Mouse (Mus musculus) kidney, embryonic 14.5 days (tissue): Measurements from ENCODE around the gene A530064D06Rik. TPM values are rescaled to one million over a fixed set of nuclear protein-coding genes. Genes with fewer than 3 reads are reported as not detected.

ENCODE experiments used
- ATAC-seq: fragments of 200-750 bp; cut with Nextera tagmentation; 2 replicates; pipeline ENCODE4 v1.8.0; 2017; ENCODE audit warnings: moderate number of reproducible peaks, mild to moderate bottlenecking, moderate TSS enrichment, moderate library complexity; ENCODE audit not compliant: low FRiP score, low TSS enrichment
- H3K27ac ChIP-seq: fragments of 300-500 bp; sonication (generic); 2 replicates; pipeline ENCODE4 v1.5.1; 2014; ENCODE audit warnings: low read depth, mild to moderate bottlenecking, low read length, moderate library complexity, mixed read lengths
- H3K27me3 ChIP-seq: fragments of 300-500 bp; sonication (generic); 2 replicates; pipeline ENCODE4 v1.6.1; 2014; ENCODE audit warnings: mild to moderate bottlenecking, low read length; ENCODE audit not compliant: control insufficient read depth, insufficient read depth
- H3K36me3 ChIP-seq: fragments of 300-500 bp; sonication (generic); 2 replicates; pipeline ENCODE4 v1.6.1; 2014; ENCODE audit warnings: low read length, mixed read lengths; ENCODE audit not compliant: control insufficient read depth, insufficient read depth
- H3K4me1 ChIP-seq: fragments of 300-500 bp; sonication (generic); 2 replicates; pipeline ENCODE4 v1.6.1; 2014; ENCODE audit warnings: low read length, mixed read lengths; ENCODE audit not compliant: control insufficient read depth, insufficient read depth
- H3K4me2 ChIP-seq: fragments of 300-500 bp; sonication (generic); replicated peaks from 2 replicates; pipeline ENCODE4 v1.6.1; 2014; ENCODE audit warnings: low read depth, mild to moderate bottlenecking, low read length
- H3K4me3 ChIP-seq: fragments of 300-500 bp; sonication (generic); 2 replicates; pipeline ENCODE4 v1.5.1; 2014; ENCODE audit warnings: mild to moderate bottlenecking, low read length
- H3K9ac ChIP-seq: fragments of 300-500 bp; sonication (generic); 2 replicates; pipeline ENCODE4 v1.6.1; 2014; ENCODE audit warnings: low read depth, mild to moderate bottlenecking, low read length, moderate library complexity
- H3K9me3 ChIP-seq: fragments of 300-500 bp; sonication (generic); 2 replicates; pipeline ENCODE4 v1.6.1; 2016; ENCODE audit warnings: low read length; ENCODE audit not compliant: control insufficient read depth
- WGBS: fragments of 180-500 bp; shearing (Covaris S2); extraction: QIAGEN DNeasy Blood & Tissue Kit; methylation state at CpG from one replicate; pipeline ENCODE4 v1.1.7; 2014; 5-methylcytosine and 5-hydroxymethylcytosine counted together
- polyA plus RNA-seq: library from polyadenylated mRNA; unstranded; fragments of >200 nt; fragmentation: Nextera tagmentation; extraction: Ambion mirVana; gene quantifications from 2 replicates; pipeline ENCODE4 v1.2.1, GENCODE M21; 2014

A530064D06Rik gene
- polyA plus RNA-seq, 1 experiment from 2014 or later, result not detected

DNA sequence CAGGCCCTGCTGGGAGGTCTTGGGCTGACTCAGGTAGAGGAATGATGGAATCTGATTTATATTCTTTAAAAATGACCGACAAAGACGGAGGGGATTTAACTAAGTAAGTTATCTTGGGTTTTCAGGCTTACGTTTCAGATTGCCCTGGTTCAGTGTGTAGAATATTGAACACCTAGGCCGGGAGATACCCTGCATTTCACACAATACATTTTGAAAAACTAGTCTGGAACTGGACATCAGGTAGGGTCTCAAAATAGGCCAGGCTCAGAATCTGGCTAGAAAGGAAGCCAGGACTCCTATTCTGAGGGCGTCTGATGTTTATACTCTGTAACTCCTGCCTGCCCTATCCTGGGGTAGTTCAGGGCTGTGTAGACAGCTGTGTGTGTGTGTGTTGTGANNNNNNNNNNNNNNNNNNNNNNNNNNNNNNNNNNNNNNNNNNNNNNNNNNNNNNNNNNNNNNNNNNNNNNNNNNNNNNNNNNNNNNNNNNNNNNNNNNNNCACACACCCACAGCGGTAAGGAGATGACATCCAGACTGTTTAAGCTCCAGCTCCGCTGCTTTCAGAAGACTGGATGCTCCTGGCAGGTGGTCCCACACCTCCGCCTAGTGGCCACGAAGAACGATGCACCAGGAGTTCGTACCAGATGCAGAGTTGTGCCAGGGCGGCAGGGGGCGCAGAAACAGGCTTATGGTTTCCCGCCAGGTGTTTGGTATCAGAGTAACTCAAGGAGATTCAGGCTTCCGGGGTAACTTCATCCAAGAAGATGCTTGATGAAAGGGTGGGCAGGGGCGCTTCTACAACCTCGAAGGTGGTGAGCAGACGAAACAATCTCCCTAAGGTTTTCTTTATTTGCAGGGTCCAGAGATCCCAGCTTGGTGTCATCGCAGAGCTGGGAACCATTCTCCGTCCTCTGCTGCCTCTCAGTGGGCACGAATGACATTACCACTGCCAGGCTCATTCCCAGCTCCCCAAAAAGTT lies 66.3 kb downstream of the A530064D06Rik start:
- ATAC-seq, result peak; percentile 30; the same call in 1 of the 2 replicates
- peak overlapping the region; percentile 26 for H3K4me3 ChIP-seq
- H3K9me3 ChIP-seq, result no peaks in the 10 kb centered on the region
- H3K4me2 ChIP-seq, result peak overlapping the region; percentile 43
- no peaks in the 10 kb centered on the region for H3K36me3 ChIP-seq
- peaks cover 38% of the 10 kb centered on the region for H3K4me1 ChIP-seq
- H3K27me3 ChIP-seq, result peaks cover 29% of the 10 kb centered on the region
- no peak overlapping the region for H3K9ac ChIP-seq
- 11% methylated on average over 20 of the region's 21 CpGs for WGBS
- H3K27ac ChIP-seq, result no peak overlapping the region

DNA sequence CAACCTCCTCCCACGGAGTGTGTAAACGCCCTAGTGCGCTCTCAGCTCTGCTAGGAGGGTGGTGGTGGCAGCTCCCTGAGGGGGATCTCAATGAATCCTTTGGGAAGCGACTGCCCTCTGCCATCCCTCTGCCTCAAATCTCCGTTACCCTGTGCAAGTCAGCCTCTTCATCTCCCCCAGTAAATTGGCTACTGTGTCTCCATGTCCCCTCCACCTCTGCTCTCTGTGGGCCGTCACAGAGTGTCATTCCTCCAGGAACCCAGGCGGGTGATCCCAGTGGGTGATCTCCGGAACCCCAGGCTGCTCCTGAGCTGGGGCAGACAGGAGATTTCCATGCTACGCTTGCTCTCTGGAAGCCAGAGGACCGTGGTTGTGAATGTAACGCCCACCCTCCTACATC lies 67.8 kb downstream of the A530064D06Rik start:
- Histone ChIP-seq H3K36me3 (no peaks in the 10 kb centered on the region), H3K27me3 (peaks cover 39% of the 10 kb centered on the region), H3K4me3 (no peak overlapping the region), H3K4me2 (peak overlapping the region; percentile 60; the same call in 1 of the 2 replicates), H3K4me1 (peaks cover 46% of the 10 kb centered on the region), H3K9ac (no peak overlapping the region), H3K9me3 (no peaks in the 10 kb centered on the region), H3K27ac (no peak overlapping the region)
- no peak for ATAC-seq
- 10% methylated on average over 11 of the region's 11 CpGs for WGBS

Other genes with a start within 250 kb of the A530064D06Rik start
- gene Foxp4, start 242.6 kb downstream of the A530064D06Rik start, polyA plus RNA-seq, result 23.9 and 25.4 TPM in 2 replicates
- gene 1700122O11Rik, start 129.0 kb downstream of the A530064D06Rik start, polyA plus RNA-seq, result not detected in 2 replicates
- gene 1700067P10Rik, start 78.0 kb downstream of the A530064D06Rik start, polyA plus RNA-seq, result not detected in 2 replicates
- gene 9830107B12Rik, start 21.0 kb downstream of the A530064D06Rik start, polyA plus RNA-seq, result not detected in 2 replicates
- not detected in 2 replicates for gene Trem1, start 65.5 kb upstream of the A530064D06Rik start, polyA plus RNA-seq
- not detected in 2 replicates for gene Trem3, start 80.5 kb upstream of the A530064D06Rik start, polyA plus RNA-seq
- 0.19 and 0.43 TPM in 2 replicates for gene Treml4, start 97.0 kb upstream of the A530064D06Rik start, polyA plus RNA-seq
- 0.16 TPM in 1 of 2 replicates, not detected in the other for gene Treml2, start 132.2 kb upstream of the A530064D06Rik start, polyA plus RNA-seq
- gene B430306N03Rik, start 148.9 kb upstream of the A530064D06Rik start, polyA plus RNA-seq, result 0.10 and 0.49 TPM in 2 replicates
- gene Trem2, start 179.1 kb upstream of the A530064D06Rik start, polyA plus RNA-seq, result 2.0 and 2.8 TPM in 2 replicates
- 0.67 and 0.76 TPM in 2 replicates for gene Treml1, start 192.6 kb upstream of the A530064D06Rik start, polyA plus RNA-seq
- 16.4 and 26.7 TPM in 2 replicates for gene Nfya, start 242.6 kb upstream of the A530064D06Rik start, polyA plus RNA-seq
- 82.5 and 101 TPM in 2 replicates for gene Oard1, start 242.7 kb upstream of the A530064D06Rik start, polyA plus RNA-seq